Mouse (Mus musculus): ENCODE data around the gene Gm28845.

DNA sequence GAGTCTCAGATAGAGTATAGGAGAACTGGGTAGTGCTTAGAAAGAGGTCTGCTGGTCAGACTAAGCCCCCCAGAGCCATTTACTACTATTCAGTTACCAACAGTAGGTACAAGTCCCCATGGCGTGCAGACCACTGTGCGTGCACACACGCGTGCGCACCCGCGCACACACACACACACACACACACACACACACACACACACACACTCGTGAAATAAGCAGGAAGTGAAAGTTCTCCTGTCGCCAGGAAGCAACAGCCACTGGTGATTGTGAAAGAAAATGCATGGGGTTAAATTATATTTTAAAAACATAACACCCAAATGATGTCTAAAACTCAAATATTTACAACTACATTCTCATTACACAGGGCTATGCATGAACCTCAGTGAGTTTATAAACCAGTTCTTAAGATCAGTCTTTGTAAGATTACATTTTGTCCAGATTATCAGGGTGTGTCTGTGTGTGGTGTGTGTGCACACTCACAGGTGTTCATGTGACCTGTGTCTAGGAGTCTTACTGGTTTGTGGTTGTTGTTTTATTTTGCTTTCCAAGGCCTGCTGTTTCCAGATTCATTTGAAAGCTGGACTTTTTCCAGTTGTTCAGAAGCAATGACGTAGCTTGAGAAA is 11.6 kb downstream of the Gm28845 start:
- TF ChIP-seq CTCF (IDR thresholded peaks at IDR 0.05; ENCODE audit: low read depth) = no peak
- no peak for TF ChIP-seq EP300 (IDR thresholded peaks at IDR 0.05; ENCODE audit: low read depth)

Measured in liver, embryonic 14.5 days (tissue).